Mouse (Mus musculus): ENCODE data around the gene Casc1.
"Not testable (repeated sequence)": the region's sequence is repeated elsewhere in the genome, so short reads cannot be mapped to it uniquely, and the experiment has no call there.

Casc1 gene

GRCm38 (mm10) chr6:145135804-145136203 is 75.0 kb downstream of the Casc1 start:
- DNase-seq: peak; percentile 22 to 43

GRCm38 (mm10) chr6:145135295-145135694 is 75.5 kb downstream of the Casc1 start:
- DNase-seq: no peak

- not testable (repeated sequence) for DNase-seq
Observed at GRCm38 (mm10) chr6:145132969-145133368, 77.8 kb downstream of the Casc1 start.

GRCm38 (mm10) chr6:145131991-145132390 is 78.8 kb downstream of the Casc1 start:
- DNase-seq: no peak

GRCm38 (mm10) chr6:145129563-145129962 is 81.2 kb downstream of the Casc1 start:
- DNase-seq: no peak

- DNase-seq: no peak
Observed at GRCm38 (mm10) chr6:145127652-145128051, 83.2 kb downstream of the Casc1 start.

GRCm38 (mm10) chr6:145125591-145126113 is 85.2 kb downstream of the Casc1 start:
- peak in 1 of 2 experiments; percentile 43 for DNase-seq
